Mouse (Mus musculus): Measurements from ENCODE around the gene Fdps. TPM values are rescaled to one million over a fixed set of nuclear protein-coding genes. Genes with fewer than 3 reads are reported as not detected.

Fdps gene
- total RNA-seq, 2 experiments from 2014 or later, result 27.2 to 27.8 TPM

Other genes with a start within 250 kb of the Fdps start
- gene Msto1, start 188.0 kb downstream of the Fdps start, total RNA-seq (2021), result 1 to 10 TPM; 6.7 to 8.4 TPM
- 10 to 100 TPM; 31.0 to 33.3 TPM for gene Ash1l, start 151.3 kb downstream of the Fdps start, total RNA-seq (2021)
- 10 to 100 TPM; 64.8 to 74.2 TPM for gene Dap3, start 150.8 kb downstream of the Fdps start, total RNA-seq (2021)
- gene Rusc1, start 8.6 kb downstream of the Fdps start, total RNA-seq (2021), result 10 to 100 TPM; 15.4 to 20.2 TPM
- gene Gm43738, start 860 bp downstream of the Fdps start, total RNA-seq (2021), result not detected
- gene Pklr, start 34.2 kb upstream of the Fdps start, total RNA-seq (2021), result not detected
- under 1 TPM; 0.14 to 0.26 TPM for gene Hcn3, start 58.2 kb upstream of the Fdps start, total RNA-seq (2021)
- gene Clk2, start 62.8 kb upstream of the Fdps start, total RNA-seq (2021), result 10 to 100 TPM; 16.6 to 18.6 TPM
- 10 to 100 TPM; 37.8 to 38.4 TPM for gene Scamp3, start 75.5 kb upstream of the Fdps start, total RNA-seq (2021)
- 10 to 100 TPM; 16.5 to 22.2 TPM for gene Fam189b, start 81.2 kb upstream of the Fdps start, total RNA-seq (2021)
- 10 to 100 TPM; 15.5 to 17.8 TPM for gene Gba, start 101.0 kb upstream of the Fdps start, total RNA-seq (2021)
- 1 to 10 TPM; 3.6 to 9.2 TPM for gene Thbs3, start 113.2 kb upstream of the Fdps start, total RNA-seq (2021)
- 10 to 100 TPM; 45.4 to 46.7 TPM for gene Mtx1, start 125.1 kb upstream of the Fdps start, total RNA-seq (2021)
- gene Muc1, start 127.1 kb upstream of the Fdps start, total RNA-seq (2021), result under 1 TPM; 0.18 to 0.40 TPM
- 10 to 100 TPM; 70.2 to 74.5 TPM for gene Krtcap2, start 144.0 kb upstream of the Fdps start, total RNA-seq (2021)
- gene Trim46, start 144.3 kb upstream of the Fdps start, total RNA-seq (2021), result under 1 TPM; 0.14 to 0.31 TPM
- 10 to 100 TPM; 22.6 to 24.3 TPM for gene Dpm3, start 157.4 kb upstream of the Fdps start, total RNA-seq (2021)
- gene Slc50a1, start 168.6 kb upstream of the Fdps start, total RNA-seq (2021), result 1 to 10 TPM; 7.0 to 8.9 TPM
- gene Efna1, start 179.2 kb upstream of the Fdps start, total RNA-seq (2021), result 10 to 100 TPM in 1 of 2 experiments, 1 to 10 TPM in 1; 5.7 to 18.8 TPM
- not detected for gene Efna3, start 221.0 kb upstream of the Fdps start, total RNA-seq (2021)
- not detected for gene Efna4, start 236.1 kb upstream of the Fdps start, total RNA-seq (2021)
- gene Adam15, start 248.0 kb upstream of the Fdps start, total RNA-seq (2021), result 10 to 100 TPM; 16.9 to 26.1 TPM

Data from gastrocnemius, adult 18-20 months (tissue).